Mouse (Mus musculus) spleen, adult 2 months (tissue): ENCODE results near the gene G430095P16Rik.

Source experiments
- CTCF ChIP-seq: fragments of 200-500 bp; IDR thresholded peaks from 2 replicates; pipeline ENCODE4 v1.5.1; 2011; ENCODE audit warnings: mild to moderate bottlenecking, inconsistent platforms; ENCODE audit not compliant: insufficient read depth, insufficient read length, insufficient replicate concordance; ENCODE audit errors: extremely low read depth
- POLR2A ChIP-seq: fragments of 200-500 bp; IDR thresholded peaks from 2 replicates; pipeline ENCODE4 v1.6.1; 2011; ENCODE audit warnings: low read depth, low read length, inconsistent platforms

DNA sequence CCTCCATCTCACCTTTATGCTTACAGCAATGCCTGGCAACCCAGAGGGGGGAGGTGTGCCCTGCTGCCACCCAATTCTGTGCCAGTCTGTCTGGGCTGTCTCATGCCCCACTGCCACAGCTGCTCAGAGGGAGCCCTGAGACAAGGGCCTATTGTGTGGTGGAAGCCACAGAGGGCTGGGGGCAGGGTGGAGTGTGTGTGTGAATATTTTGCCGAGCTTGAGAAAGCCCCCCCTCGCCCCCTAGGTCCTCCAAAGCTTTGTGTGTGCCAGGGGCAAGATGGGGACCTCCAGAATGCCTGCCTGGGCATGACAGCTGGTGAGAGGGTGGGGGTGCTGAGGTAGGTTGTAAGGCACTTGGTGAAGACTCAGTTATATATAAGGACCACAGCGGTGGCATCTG is 5.7 kb downstream of the G430095P16Rik start:
- TF ChIP-seq CTCF (no peak), POLR2A (no peak)
